Mouse (Mus musculus) forebrain, embryonic 16.5 days (tissue): ENCODE data around the gene Clrn2. TPM values are rescaled to one million over a fixed set of nuclear protein-coding genes. Genes with fewer than 3 reads are reported as not detected.

Source experiments
- ATAC-seq: fragments of 200-750 bp; cut with Nextera tagmentation; 2 replicates; pipeline ENCODE4 v1.8.0; 2017; ENCODE audit warnings: mild to moderate bottlenecking, moderate library complexity
- H3K27ac ChIP-seq: fragments of 300-500 bp; sonication (generic); 2 replicates; pipeline ENCODE4 v1.5.1; 2014; ENCODE audit warnings: low read length, control low read depth
- H3K27me3 ChIP-seq: fragments of 300-500 bp; sonication (generic); replicated peaks from 2 replicates; pipeline ENCODE4 v1.6.1; 2014; ENCODE audit warnings: low read length; ENCODE audit not compliant: control insufficient read depth, insufficient read depth
- H3K36me3 ChIP-seq: fragments of 300-500 bp; sonication (generic); 2 replicates; pipeline ENCODE4 v1.6.1; 2014; ENCODE audit not compliant: control insufficient read depth, insufficient read depth
- H3K4me1 ChIP-seq: fragments of 300-500 bp; sonication (generic); replicated peaks from 2 replicates; pipeline ENCODE4 v1.6.1; 2014; ENCODE audit warnings: low read length; ENCODE audit not compliant: control insufficient read depth, insufficient read depth
- H3K4me2 ChIP-seq: fragments of 300-500 bp; sonication (generic); 2 replicates; pipeline ENCODE4 v1.6.1; 2014; ENCODE audit warnings: mild to moderate bottlenecking, low read length, control low read depth
- H3K4me3 ChIP-seq: fragments of 300-500 bp; sonication (generic); replicated peaks from 2 replicates; pipeline ENCODE4 v1.5.1; 2014; ENCODE audit warnings: mild to moderate bottlenecking, low read length, control low read depth
- H3K9ac ChIP-seq: fragments of 300-500 bp; sonication (generic); replicated peaks from 2 replicates; pipeline ENCODE4 v1.6.1; 2014; ENCODE audit warnings: low read depth, low read length, control low read depth
- H3K9me3 ChIP-seq: fragments of 300-500 bp; sonication (generic); 2 replicates; pipeline ENCODE4 v1.6.1; 2016; ENCODE audit warnings: low read length; ENCODE audit not compliant: control insufficient read depth
- WGBS: fragments of 180-500 bp; shearing (Covaris S2); extraction: QIAGEN DNeasy Blood & Tissue Kit; methylation state at CpG from one replicate; pipeline ENCODE4 v1.1.7; 2014; 5-methylcytosine and 5-hydroxymethylcytosine counted together
- polyA plus RNA-seq: library from polyadenylated mRNA; unstranded; fragments of >200 nt; fragmentation: Nextera tagmentation; extraction: Ambion mirVana; gene quantifications from 2 replicates; pipeline ENCODE4 v1.2.1, GENCODE M21; 2015

Clrn2 gene
- polyA plus RNA-seq, 1 experiment from 2014 or later: not detected

DNA sequence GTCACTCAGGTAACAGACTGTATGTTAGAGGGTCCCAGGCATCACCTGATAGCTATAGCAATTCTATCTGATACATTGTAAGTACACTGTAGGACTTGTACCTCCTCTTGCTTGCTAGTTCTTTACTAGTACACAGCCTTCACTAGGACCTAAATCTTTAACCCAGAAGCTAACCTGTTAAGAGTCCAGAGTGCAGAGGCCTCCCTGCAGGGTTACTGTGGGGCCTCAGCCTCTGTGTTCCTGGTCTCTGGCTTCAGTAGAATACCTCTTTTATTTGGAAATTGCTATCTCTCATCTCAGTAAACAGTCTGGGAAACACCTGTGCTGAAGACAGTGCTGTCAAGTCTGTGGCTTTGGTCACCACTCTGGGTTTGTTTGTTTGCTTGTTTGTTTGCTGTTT lies 42.5 kb downstream of the Clrn2 start:
- no peaks in the 10 kb centered on the region for H3K9me3 ChIP-seq

DNA sequence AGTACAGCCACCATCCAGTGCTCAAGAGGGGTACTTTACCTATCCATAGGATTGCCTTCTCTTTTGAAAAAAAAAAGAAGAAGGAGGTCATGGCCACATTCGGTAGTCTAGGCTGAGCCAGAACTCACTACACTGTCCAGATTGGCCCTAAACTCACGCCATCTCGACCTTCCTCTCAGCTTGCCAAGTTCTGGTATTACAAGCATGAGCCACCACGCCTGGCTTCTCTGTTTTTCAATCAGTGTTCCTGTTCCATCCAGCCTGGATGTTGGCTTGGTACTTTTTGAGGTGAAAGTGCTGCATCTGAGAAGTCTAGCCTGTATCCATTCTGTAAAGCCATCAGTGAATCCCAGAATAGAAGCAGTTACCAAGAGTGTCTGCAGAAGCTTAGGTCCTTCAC lies 42.9 kb downstream of the Clrn2 start:
- H3K27ac ChIP-seq: no peak overlapping the region
- H3K4me1 ChIP-seq: peaks cover 12% of the 10 kb centered on the region
- H3K27me3 ChIP-seq: no peaks in the 10 kb centered on the region
- no peak overlapping the region for H3K9ac ChIP-seq
- 90% methylated on average over 4 of the region's 4 CpGs for whole genome bisulfite sequencing
- no peaks in the 10 kb centered on the region for H3K9me3 ChIP-seq
- no peak overlapping the region for H3K4me3 ChIP-seq
- H3K4me2 ChIP-seq: no peak overlapping the region
- no peak for ATAC-seq
- H3K36me3 ChIP-seq: no peaks in the 10 kb centered on the region

More for the DNA sequence above, 42.5 kb downstream of the Clrn2 start:
- Histone ChIP-seq H3K27me3 (no peaks in the 10 kb centered on the region), H3K4me3 (no peak overlapping the region), H3K27ac (no peak overlapping the region), H3K9ac (no peak overlapping the region), H3K4me1 (peaks cover 12% of the 10 kb centered on the region), H3K36me3 (no peaks in the 10 kb centered on the region), H3K4me2 (no peak overlapping the region)
- ATAC-seq: no peak

DNA sequence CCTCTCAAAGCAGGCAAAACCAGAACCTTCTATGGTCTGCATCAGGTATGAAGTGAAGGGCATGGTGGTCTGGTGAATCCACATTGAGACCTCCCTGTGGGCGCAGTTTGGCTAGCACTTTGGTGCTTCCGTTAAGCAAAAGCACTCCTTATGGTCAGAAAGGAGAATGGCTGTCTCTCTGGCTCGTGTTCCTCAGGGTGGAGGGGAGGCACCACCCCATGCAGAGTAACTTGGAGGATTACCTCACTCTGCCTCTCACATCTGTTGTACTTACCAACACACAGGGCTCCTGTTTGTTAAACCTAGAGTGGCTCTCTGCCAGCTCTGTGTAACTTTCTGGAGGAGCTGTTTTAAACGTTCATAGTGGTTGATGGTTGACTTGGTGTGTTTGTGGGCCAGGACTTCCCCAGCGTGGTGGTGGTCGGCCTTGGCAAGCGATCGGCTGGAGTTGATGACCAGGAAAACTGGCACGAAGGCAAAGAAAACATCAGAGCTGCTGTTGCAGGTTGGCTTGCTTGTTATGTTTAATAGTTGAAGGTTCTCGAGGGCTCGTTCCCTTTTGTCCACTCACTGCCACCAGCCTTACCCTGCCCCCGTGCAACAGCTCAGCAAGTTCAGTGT lies 43.5 kb downstream of the Clrn2 start:
- Histone ChIP-seq H3K4me1 (peaks cover 12% of the 10 kb centered on the region), H3K4me3 (no peak overlapping the region), H3K36me3 (no peaks in the 10 kb centered on the region), H3K9ac (no peak overlapping the region), H3K27me3 (no peaks in the 10 kb centered on the region), H3K9me3 (no peaks in the 10 kb centered on the region), H3K27ac (no peak overlapping the region), H3K4me2 (no peak overlapping the region)
- no peak for ATAC-seq
- WGBS: 81% methylated on average over 12 of the region's 12 CpGs

DNA sequence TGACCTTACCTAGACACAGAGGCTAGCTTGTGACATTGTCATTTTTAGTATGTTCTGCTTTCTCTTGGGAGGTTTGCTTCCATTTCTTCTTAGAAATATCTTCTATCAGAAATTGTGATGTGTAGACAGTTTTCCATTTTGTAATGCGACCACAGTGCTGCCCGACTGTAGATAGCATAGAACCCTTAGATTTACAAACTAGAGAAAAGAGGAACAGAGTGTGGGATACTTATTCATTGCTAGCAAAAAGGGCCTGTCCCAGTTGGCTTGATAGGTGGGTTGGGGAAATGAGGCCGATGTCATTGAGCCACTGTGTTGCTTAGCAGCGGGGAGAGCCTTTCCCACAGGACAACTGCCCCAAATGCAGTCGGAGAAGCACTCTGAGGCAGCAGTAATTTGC lies 44.0 kb downstream of the Clrn2 start:
- Histone ChIP-seq H3K4me3 (no peak overlapping the region), H3K36me3 (no peaks in the 10 kb centered on the region), H3K27me3 (no peaks in the 10 kb centered on the region), H3K9ac (no peak overlapping the region), H3K9me3 (no peaks in the 10 kb centered on the region), H3K4me1 (peaks cover 12% of the 10 kb centered on the region), H3K27ac (no peak overlapping the region), H3K4me2 (no peak overlapping the region)
- ATAC-seq: no peak
- WGBS: 89% methylated on average over 5 of the region's 5 CpGs

DNA sequence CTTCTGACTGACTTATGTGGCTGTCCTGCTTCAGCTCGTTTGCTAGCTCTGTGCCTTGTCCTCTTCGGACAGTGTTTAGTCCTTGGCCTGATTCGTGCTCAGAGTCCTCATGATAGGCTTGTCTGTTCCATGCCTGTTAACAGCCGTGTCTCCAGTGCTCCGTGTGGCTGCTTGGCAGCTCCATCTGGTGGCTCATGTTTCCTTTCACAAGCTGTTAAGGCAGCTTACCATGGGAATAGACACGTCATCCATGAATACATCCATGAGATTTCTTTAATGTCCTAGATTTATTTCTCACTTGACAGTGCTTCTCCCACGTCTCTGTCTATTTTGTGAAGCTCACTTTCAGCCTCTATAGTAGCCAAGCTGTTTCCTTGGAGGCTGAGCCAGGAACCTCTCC lies 56.5 kb downstream of the Clrn2 start:
- Histone ChIP-seq H3K4me2 (no peak overlapping the region), H3K27ac (no peak overlapping the region), H3K9ac (no peak overlapping the region), H3K4me3 (no peak overlapping the region), H3K4me1 (no peaks in the 10 kb centered on the region), H3K36me3 (peaks cover 9% of the 10 kb centered on the region), H3K9me3 (no peaks in the 10 kb centered on the region), H3K27me3 (no peaks in the 10 kb centered on the region)
- ATAC-seq: no peak
- 86% methylated on average over 7 of the region's 7 CpGs for WGBS

DNA sequence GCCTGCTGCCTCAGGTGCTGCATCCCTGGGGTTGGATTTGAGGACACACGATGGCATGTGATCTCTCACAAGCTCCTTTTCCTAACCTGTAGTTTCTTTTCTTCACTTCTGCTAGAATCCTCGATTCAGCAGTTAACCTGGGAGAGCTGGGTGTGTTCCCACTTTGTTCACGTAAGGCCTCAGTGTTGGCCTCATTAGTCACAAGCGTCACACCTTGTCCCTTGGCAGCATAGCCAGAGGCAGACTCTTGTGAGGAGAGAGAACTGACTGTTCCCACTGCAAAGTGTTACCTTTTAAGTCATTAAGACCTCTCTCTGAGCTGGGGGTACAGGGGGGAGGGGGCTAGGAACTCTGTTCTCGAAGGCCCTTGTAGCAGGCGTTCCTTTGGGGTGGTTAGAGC lies 59.4 kb downstream of the Clrn2 start:
- WGBS: 89% methylated on average over 6 of the region's 6 CpGs
- Histone ChIP-seq H3K4me1 (no peaks in the 10 kb centered on the region), H3K9ac (no peak overlapping the region), H3K27me3 (no peaks in the 10 kb centered on the region), H3K27ac (no peak overlapping the region), H3K4me3 (no peak overlapping the region), H3K4me2 (no peak overlapping the region), H3K36me3 (peaks cover 5% of the 10 kb centered on the region), H3K9me3 (no peaks in the 10 kb centered on the region)
- no peak for ATAC-seq

DNA sequence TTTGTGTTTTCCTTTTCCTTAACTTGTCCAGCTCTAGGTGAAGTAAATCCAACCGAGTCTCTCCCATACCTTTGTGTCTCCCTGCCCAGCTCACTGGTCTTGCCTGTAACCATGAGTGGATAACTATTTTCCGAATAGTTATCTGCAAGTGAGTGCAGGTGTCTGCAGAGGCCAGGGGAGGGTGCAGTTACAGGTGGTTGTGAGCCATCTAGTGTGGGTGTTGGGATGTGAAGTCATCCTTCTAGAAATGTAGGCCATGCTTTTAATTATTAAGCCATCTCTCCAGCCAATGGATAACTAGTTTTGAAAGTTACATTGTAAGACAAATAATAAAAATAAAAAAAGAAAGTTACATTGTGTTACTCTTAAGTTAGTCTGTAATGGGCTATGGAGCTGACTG lies 60.0 kb downstream of the Clrn2 start:
- Histone ChIP-seq H3K9me3 (no peaks in the 10 kb centered on the region), H3K27ac (no peak overlapping the region), H3K4me3 (no peak overlapping the region), H3K9ac (no peak overlapping the region), H3K4me2 (no peak overlapping the region), H3K4me1 (no peaks in the 10 kb centered on the region), H3K27me3 (no peaks in the 10 kb centered on the region), H3K36me3 (peaks cover 5% of the 10 kb centered on the region; the same call in 1 of the 2 replicates)
- WGBS: 91% methylated on average over 2 of the region's 2 CpGs
- no peak for ATAC-seq

Other genes with a start within 250 kb of the Clrn2 start
- gene Qdpr, start 3.5 kb upstream of the Clrn2 start, polyA plus RNA-seq: 107 and 108 TPM in 2 replicates
- gene Lap3, start 39.6 kb downstream of the Clrn2 start, polyA plus RNA-seq: 35.4 and 41.9 TPM in 2 replicates
- gene Med28, start 66.5 kb downstream of the Clrn2 start, polyA plus RNA-seq: 269 and 289 TPM in 2 replicates
- 4.0 and 5.0 TPM in 2 replicates for gene Fam184b, start 185.9 kb downstream of the Clrn2 start, polyA plus RNA-seq
- 21.0 and 27.2 TPM in 2 replicates for gene Ncapg, start 216.2 kb downstream of the Clrn2 start, polyA plus RNA-seq